Mouse (Mus musculus) brown adipose tissue, adult 24 weeks (tissue): Measurements from ENCODE around the gene Prkn. TPM values are rescaled to one million over a fixed set of nuclear protein-coding genes. Genes with fewer than 3 reads are reported as not detected.

Experiments used
- H3K27ac ChIP-seq: fragments of 200-500 bp; replicated peaks from 2 replicates; pipeline ENCODE4 v1.5.1; 2012; ENCODE audit warnings: low read depth, mild to moderate bottlenecking, low read length
- H3K4me1 ChIP-seq: fragments of 200-500 bp; 2 replicates; pipeline ENCODE4 v1.6.1; 2012; ENCODE audit warnings: low read length, mixed read lengths; ENCODE audit not compliant: control insufficient read depth, insufficient read depth, insufficient read length
- H3K4me3 ChIP-seq: fragments of 200-500 bp; 2 replicates; pipeline ENCODE4 v1.5.1; 2012; ENCODE audit warnings: low read depth, mild to moderate bottlenecking, low read length, moderate library complexity; ENCODE audit not compliant: insufficient read depth
- polyA plus RNA-seq: library from polyadenylated mRNA; stranded (reverse); fragments of >200 nt; gene quantifications from 2 replicates; pipeline ENCODE4 v1.2.4, GENCODE M21; 2012; ENCODE audit not compliant: missing spikeins, insufficient read depth, insufficient read length

Gene Prkn
- polyA plus RNA-seq, 1 experiment, result 7.2 TPM

DNA sequence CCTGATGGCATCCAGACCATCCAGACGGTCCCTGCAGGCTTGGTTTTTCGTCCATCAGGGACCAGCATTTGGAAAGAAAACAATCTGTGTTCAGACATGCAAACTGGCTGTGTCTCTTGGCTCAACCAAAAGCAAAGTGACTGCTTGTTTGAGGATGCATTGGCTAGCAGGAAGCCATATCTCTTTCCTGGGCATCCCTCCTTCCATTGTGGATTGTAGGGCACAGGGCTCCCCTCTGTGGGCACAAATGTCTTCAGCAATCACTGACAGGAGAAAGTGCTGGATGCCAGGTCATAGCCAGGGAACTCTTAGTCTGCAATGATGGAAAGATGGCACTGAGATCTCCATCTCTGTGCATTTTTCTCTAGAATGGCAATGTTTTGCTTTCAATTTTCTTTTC, 939.8 kb downstream of the Prkn start:
- H3K4me3 ChIP-seq, result no peak overlapping the region
- no peaks in the 10 kb centered on the region for H3K4me1 ChIP-seq
- H3K27ac ChIP-seq, result no peak overlapping the region

DNA sequence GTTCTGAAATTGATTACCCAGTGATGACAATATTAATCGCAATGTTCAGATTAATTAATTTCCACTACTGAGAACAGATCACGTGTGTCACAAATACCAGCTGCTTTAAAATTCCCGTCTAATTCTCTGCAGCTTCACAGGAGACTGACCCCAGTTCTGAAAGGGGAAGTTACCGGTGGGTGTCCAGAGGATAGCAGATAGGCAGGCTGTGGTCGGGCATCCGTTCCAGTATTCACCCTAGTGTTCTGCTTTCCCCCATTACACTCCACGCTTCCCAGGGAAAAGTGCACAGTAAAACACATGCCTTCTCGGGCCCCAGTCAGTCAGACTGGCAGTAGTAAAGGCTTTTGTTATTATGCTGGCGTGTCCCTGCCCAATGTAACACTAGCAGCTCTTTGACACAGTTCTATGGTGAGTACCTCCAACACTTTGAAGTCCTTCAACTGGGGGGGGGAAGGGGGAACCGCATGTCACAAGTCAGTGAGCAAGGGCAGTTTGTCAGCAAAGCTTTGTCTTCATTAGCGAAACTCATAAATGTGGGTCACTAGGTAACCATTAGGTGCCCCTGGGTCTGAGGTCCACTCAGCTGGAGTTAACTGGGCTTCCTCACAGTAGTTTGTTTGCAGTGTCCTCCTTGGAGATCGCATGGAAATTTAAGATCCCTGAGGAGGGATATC, 940.8 kb downstream of the Prkn start:
- no peak overlapping the region for H3K4me3 ChIP-seq

DNA sequence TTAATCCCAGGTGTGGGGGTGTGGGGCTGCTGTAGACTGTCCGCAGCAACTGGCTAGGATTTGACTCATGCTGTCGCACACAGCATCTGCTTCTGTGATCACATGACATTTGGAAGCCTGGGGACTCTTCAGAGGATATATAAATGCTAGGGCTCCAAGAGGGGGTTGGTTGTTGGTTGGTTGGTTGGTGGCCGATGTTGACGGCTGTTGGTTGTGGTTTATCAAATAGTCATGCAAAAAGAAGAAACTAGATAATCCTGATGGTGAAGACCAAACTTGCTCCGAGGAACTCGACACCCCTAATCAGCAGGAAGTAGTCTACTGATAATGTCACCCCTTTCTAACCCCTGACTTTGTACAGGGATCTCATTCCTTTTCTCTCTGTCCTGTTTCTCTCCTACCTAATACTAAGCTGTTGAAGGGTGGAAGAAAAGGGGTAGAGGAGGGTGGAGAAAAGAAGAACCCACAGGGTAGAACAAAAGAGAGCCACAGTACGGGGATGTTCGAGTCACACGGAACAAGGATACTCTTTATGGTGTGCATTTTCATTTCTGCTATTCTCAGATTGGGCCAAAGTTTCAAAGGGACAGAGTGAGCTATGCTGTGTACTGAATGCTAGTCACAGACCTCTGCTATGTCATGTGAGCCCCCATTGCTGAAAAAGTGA, 948.2 kb downstream of the Prkn start:
- Histone ChIP-seq H3K4me3 (no peak overlapping the region), H3K27ac (no peak overlapping the region), H3K4me1 (no peaks in the 10 kb centered on the region)

More for the DNA sequence above, 940.8 kb downstream of the Prkn start:
- Histone ChIP-seq H3K4me1 (no peaks in the 10 kb centered on the region), H3K27ac (no peak overlapping the region)

DNA sequence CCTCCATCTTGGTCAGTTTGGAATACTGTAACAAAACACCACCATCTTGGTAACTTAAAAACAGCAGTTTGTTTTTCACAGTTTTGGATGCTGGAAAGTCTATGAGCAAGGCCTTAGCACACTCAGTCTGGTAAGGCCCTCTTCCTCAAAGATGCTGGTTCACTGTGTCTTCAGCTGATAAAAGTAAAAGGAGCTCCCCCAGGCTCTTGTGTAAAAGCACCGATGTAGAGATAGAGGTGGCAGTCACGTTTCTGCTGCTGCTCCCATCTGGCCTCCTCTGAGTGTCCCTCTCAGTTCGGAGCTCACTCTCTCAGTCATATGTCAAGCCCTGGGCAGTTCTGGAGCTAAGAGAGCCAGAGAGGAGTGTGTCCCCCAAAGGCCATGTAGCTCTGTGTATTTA, 955.8 kb downstream of the Prkn start:
- H3K4me1 ChIP-seq, result no peaks in the 10 kb centered on the region
- no peak overlapping the region for H3K27ac ChIP-seq
- no peak overlapping the region for H3K4me3 ChIP-seq

DNA sequence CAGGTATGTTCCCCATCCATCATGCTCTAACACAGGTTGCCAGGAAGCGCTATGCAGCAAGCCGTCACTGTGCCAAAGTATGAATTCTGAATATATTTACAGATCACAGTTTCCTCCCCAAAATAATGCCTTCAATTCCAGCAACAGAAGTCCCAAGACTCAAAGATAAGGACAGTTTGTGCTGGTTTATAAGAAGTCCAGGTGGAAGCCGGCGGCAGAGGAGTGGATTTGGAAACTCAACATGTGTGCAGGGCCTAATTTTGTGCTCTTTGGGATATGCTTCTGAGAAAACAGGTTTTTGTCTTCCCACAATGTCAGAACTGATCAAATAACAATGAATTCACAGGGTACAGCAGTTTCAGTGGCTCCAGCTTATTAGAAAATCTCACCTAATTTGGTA, 961.0 kb downstream of the Prkn start:
- Histone ChIP-seq H3K4me1 (no peaks in the 10 kb centered on the region), H3K4me3 (no peak overlapping the region), H3K27ac (no peak overlapping the region)

DNA sequence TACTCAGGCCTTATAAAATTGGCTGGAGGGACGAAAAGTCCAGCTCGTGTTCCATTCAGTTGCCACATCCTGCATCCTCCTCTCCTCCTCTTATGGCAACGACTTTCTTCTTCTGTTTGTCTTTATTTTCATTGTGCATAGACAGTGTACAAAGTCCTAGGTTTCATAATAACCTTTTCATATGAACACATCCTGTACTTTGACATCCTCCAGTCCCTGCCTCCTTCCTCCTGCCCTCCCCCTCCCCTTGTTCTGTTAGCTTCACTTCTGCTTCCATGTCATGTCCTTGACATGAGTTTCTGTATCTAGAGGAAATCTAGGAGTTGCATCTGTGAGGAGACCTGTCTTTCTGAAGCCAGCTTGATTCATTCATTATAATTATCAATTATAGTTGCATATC, 967.1 kb downstream of the Prkn start:
- no peak overlapping the region for H3K4me3 ChIP-seq
- H3K27ac ChIP-seq, result no peak overlapping the region
- no peaks in the 10 kb centered on the region for H3K4me1 ChIP-seq

DNA sequence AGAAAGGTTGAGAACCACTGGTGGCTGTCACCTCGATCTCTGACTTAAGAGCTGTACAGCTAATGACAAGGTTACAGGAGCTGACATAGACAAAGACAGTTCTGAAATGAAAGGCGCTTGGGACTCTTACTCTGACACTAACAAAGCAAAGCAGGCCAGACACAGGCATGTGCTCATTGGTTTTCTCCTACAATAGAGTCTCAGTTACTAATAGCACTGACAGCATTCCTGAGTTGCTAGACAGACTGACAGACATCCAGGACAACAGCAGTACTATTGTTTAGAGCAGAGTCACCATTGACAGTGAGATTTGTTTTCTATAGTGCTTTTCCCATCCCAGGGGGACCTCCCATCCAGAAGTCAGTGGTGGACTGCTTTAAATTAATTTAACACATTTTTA, 977.7 kb downstream of the Prkn start:
- Histone ChIP-seq H3K27ac (no peak overlapping the region), H3K4me1 (no peaks in the 10 kb centered on the region), H3K4me3 (no peak overlapping the region)

DNA sequence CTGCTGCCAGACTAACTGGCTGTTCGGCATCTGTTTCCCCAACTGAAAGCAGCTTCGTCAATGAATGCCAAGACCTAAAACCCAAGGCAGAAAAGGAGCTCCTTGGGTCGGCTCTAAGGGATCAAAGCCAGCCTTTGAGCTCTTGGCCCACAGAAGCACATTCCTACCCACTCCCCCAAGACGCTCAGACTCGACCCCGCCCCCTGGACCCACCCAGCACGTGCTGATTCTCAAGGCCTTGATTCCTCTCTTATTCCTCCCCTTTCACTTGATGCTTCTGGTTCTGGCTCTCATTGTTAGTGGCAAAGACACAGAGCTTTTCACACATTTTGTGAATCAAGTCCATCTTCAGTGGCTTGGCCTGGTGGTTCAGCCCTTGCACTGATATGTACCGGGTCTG, 979.3 kb downstream of the Prkn start:
- Histone ChIP-seq H3K4me3 (no peak overlapping the region), H3K27ac (no peak overlapping the region), H3K4me1 (no peaks in the 10 kb centered on the region)

DNA sequence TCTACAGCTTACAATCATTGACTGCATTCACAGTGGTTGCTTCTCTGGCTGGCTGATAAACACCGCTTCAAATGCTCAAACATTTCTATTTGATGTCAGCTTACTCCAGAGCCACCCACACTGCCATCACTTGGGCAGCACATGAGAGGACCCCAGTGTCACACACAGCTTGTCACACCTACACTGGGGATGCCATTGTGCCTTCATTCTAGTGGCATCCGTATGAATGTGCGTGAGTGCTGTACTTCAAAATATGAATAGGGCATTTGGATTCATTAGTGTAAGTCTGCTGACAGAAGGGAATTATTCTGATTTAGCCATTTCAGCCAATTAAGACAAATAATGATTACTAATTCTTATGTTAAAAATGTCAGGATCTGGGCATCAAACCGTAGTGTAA, 980.6 kb downstream of the Prkn start:
- Histone ChIP-seq H3K4me1 (no peaks in the 10 kb centered on the region), H3K4me3 (no peak overlapping the region), H3K27ac (no peak overlapping the region)

DNA sequence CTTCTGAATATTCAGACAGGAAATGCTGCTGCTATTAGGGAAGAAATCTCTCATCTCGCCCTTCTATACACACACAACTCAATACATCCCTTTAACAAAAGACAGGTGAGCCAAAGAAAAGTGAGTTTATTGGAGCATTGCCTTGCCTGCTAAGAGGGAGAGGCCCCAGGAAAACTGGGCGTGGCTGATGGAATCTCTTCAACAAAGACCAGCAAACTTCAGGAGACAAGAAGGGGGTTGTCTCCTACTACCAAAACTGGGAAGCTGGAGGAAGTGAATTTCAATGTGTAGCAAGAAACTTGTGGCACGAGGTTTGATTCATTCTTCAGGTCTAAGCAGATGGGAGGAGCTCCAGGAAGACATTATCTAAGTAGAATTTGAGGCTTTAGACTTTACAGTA, 989.3 kb downstream of the Prkn start:
- Histone ChIP-seq H3K27ac (no peak overlapping the region), H3K4me3 (no peak overlapping the region), H3K4me1 (no peaks in the 10 kb centered on the region)

DNA sequence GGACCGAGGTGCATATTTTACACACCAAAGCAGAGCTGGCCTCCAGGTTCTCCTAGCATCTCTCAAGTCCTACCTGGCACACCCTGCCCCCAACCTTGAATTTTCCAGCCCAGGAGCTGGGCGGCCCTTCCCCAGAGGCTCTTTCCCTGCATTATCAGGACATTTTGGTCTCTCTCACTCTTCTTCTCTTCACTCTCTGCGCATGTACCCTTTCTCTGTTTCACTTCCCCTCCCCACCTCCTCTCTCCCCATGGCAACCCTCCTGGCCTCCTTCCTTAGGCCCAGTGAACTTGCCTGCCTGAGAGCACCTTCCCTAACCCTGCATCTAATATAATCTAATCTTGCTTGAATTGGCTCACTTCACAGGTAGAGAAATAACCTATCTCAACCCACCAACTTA, 996.9 kb downstream of the Prkn start:
- no peak overlapping the region for H3K27ac ChIP-seq
- no peaks in the 10 kb centered on the region for H3K4me1 ChIP-seq
- H3K4me3 ChIP-seq, result no peak overlapping the region

DNA sequence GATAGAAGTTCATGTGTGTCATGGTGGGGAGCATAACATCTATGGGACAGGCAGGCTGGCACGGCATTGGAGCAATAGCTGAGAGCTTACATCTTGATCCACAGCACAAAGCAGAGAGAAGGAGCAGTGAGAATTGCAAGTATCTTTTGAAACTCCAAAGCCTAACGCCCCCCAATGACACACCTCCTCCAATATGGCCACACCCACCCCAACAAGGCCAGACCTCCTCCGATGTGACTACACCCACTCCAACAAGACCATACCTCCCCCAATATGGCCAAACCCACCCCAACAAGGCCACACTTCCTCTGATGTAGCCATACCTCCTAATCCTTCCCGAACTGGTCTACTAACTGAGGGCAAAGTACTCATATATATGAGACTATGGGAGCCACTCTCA, 1004.3 kb downstream of the Prkn start:
- no peak overlapping the region for H3K27ac ChIP-seq
- no peak overlapping the region for H3K4me3 ChIP-seq
- H3K4me1 ChIP-seq, result no peaks in the 10 kb centered on the region

DNA sequence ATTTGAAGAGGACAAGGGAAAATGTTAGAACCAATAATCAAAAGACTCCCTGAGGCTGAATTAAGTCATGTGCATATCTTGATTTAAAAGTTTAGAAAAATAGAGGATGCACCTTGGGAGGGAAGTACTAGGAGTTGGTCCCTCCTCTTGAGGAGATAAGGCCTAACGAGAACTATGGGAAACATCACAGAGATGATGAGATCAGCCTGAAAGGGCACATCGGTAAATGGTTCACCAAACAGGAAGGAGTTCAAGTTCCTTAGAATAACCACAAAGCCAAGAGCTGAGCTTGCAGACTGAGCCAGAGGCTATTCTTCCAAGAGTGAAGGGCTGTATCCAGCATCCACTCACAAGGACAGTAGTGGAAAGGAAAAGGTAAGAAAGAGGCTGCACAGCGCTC, 1004.8 kb downstream of the Prkn start:
- no peak overlapping the region for H3K27ac ChIP-seq
- H3K4me1 ChIP-seq, result no peaks in the 10 kb centered on the region
- H3K4me3 ChIP-seq, result no peak overlapping the region

DNA sequence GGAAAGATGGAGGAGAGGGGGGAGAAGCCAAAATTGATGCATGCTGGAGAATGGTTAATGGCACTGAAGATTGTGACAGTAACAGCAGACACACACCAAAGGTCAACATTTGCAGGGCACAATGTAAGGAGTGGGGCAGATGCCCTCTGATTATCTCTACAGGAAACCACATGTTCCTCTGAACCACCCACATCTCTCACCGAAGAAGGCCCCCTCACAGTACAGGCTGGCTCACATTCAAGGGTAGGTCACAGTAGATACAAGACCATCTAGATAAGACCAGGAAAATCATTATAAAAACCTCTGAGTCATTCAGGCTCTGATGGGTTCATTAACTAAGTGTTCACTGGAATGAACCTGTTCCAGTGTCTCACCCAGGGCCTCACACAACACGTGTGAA, 1005.3 kb downstream of the Prkn start:
- Histone ChIP-seq H3K4me1 (no peaks in the 10 kb centered on the region), H3K4me3 (no peak overlapping the region), H3K27ac (no peak overlapping the region)

DNA sequence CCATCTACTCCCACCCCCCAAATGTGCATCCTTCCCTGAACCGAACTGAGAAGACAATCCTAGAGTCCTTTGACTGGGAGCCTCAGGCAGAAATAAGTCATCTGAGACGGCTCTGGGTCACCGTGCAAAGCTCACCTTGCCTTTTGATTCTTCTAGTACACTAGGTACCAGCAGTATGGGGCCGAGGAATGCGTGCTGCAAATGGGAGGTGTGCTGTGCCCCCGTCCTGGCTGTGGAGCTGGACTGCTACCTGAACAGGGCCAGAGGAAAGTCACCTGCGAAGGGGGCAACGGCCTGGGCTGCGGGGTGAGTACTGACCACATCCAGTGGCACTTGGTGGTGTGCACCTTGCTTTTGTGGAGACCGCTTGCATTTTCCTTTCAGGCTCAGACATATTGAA, 1014.4 kb downstream of the Prkn start:
- H3K27ac ChIP-seq, result no peak overlapping the region
- H3K4me1 ChIP-seq, result no peaks in the 10 kb centered on the region
- H3K4me3 ChIP-seq, result no peak overlapping the region

DNA sequence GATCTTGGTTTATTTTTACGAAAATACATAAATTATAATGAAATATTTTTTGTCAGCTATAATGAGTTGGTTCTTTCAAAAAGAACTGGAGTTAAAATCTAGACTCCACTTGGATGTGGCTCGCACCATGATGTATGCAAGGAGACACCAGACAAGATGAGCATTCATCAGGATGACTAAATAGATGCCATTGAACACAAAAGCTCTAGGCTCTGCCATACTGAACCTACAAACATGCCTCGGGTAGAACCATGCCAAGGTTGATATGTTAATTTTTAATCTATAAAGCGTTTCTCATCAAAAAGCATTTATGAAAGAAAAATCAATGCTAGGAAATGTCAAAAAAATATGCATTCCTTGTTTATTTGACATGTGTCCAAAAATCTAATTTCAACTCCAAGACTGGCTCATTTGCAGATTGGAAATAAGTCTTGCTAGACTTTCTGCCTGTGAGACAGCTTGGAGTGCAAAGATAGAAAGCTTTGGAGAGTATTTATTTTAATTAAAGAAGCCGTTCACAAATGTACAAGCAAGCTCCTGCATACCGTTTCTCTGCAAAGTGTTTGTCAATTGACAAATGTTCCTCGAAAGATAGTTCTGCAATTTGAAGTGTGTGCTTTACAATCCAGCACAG, 1018.7 kb downstream of the Prkn start:
- Histone ChIP-seq H3K4me3 (no peak overlapping the region), H3K27ac (no peak overlapping the region), H3K4me1 (no peaks in the 10 kb centered on the region)
